27 mouse cellular contexts compared by ENCODE assay signal in genomic region chr3:49520088-49520487, GRCm38 (mm10).
"Had no signal": no experiment of that assay in that cellular context is flagged by ENCODE, and none has a peak within 500 bp of the region (broad histone marks: within the 10 kb centered on the region; RNA-seq: fewer than 3 reads in every experiment).

No protein-coding gene starts in this region.

- H3K9ac ChIP-seq: heart, embryonic 13.5 days; heart, embryonic 15.5 days; hindbrain, embryonic 13.5 days; hindbrain, embryonic 15.5 days; kidney, embryonic 15.5 days; limb, embryonic 13.5 days; limb, embryonic 15.5 days; liver, embryonic 12.5 days; liver, embryonic 14.5 days had no signal

- ATAC-seq: hindbrain, postnatal 0 days; intestine, embryonic 16.5 days; liver, embryonic 12.5 days had no signal

- H3K27ac ChIP-seq: heart, adult 2 months; heart, embryonic 13.5 days; heart, embryonic 15.5 days; hindbrain, embryonic 13.5 days; hindbrain, embryonic 15.5 days; hindbrain, postnatal 0 days; kidney, embryonic 15.5 days; kidney, postnatal 0 days; limb, embryonic 13.5 days; limb, embryonic 15.5 days; liver, embryonic 12.5 days; liver, embryonic 14.5 days had no signal

- H3K36me3 ChIP-seq: heart, embryonic 13.5 days; heart, embryonic 15.5 days; hindbrain, embryonic 13.5 days; hindbrain, embryonic 15.5 days; kidney, embryonic 15.5 days; limb, embryonic 13.5 days; limb, embryonic 15.5 days; liver, embryonic 12.5 days had no signal

- DNase-seq: gastrocnemius, postnatal 36 days; heart, adult 11 months; heart, adult 2 months; heart, postnatal 14 days; heart, postnatal 36 days; kidney, adult 11 months; kidney, adult 2 months; kidney, adult 9 months; kidney, postnatal 14 days; kidney, postnatal 36 days; layer of hippocampus, adult 9-11 months; layer of hippocampus, postnatal 36 days; left cerebral cortex, postnatal 4 days; lung, adult 18-20 months had no signal

- H3K4me3 ChIP-seq: heart, adult 2 months; heart, embryonic 13.5 days; heart, embryonic 15.5 days; hindbrain, embryonic 13.5 days; hindbrain, embryonic 15.5 days; kidney, embryonic 15.5 days; limb, embryonic 13.5 days; limb, embryonic 15.5 days; liver, embryonic 12.5 days had no signal

- H3K4me1 ChIP-seq: heart, embryonic 13.5 days; heart, embryonic 15.5 days; hindbrain, embryonic 13.5 days; hindbrain, embryonic 15.5 days; kidney, embryonic 15.5 days; limb, embryonic 13.5 days; limb, embryonic 15.5 days; liver, embryonic 12.5 days had no signal

- H3K4me2 ChIP-seq: heart, embryonic 11.5 days; heart, embryonic 13.5 days; heart, embryonic 15.5 days; hindbrain, embryonic 13.5 days; hindbrain, embryonic 15.5 days; kidney, embryonic 15.5 days; limb, embryonic 13.5 days; limb, embryonic 15.5 days; liver, embryonic 12.5 days had no signal

- H3K9me3 ChIP-seq: heart, embryonic 13.5 days; heart, embryonic 15.5 days; hindbrain, embryonic 13.5 days; hindbrain, embryonic 15.5 days; kidney, embryonic 15.5 days; limb, embryonic 13.5 days; limb, embryonic 15.5 days; liver, embryonic 12.5 days had no signal

- H3K27me3 ChIP-seq: heart, embryonic 13.5 days; heart, embryonic 15.5 days; hindbrain, embryonic 13.5 days; hindbrain, embryonic 15.5 days; kidney, embryonic 15.5 days; limb, embryonic 13.5 days; limb, embryonic 15.5 days; liver, embryonic 12.5 days had no signal
